Mouse (Mus musculus) forebrain, embryonic 12.5 days (tissue): ENCODE data around the gene Dcaf7. TPM values are rescaled to one million over a fixed set of nuclear protein-coding genes. Genes with fewer than 3 reads are reported as not detected.

ENCODE experiments used
- ATAC-seq: fragments of 200-750 bp; cut with Nextera tagmentation; 2 replicates; pipeline ENCODE4 v1.8.0; 2017; ENCODE audit warnings: moderate TSS enrichment; ENCODE audit not compliant: low FRiP score
- H3K27ac ChIP-seq: fragments of 300-500 bp; sonication (generic); 2 replicates; pipeline ENCODE4 v1.5.1; 2016; ENCODE audit warnings: mild to moderate bottlenecking
- H3K27me3 ChIP-seq: fragments of 300-500 bp; sonication (generic); 2 replicates; pipeline ENCODE4 v1.6.1; 2016; ENCODE audit warnings: mild to moderate bottlenecking
- H3K36me3 ChIP-seq: fragments of 300-500 bp; sonication (generic); replicated peaks from 2 replicates; pipeline ENCODE4 v1.6.1; 2016; ENCODE audit warnings: mild to moderate bottlenecking
- H3K4me1 ChIP-seq: fragments of 300-500 bp; sonication (generic); 2 replicates; pipeline ENCODE4 v1.6.1; 2016
- H3K4me2 ChIP-seq: fragments of 300-500 bp; sonication (generic); 2 replicates; pipeline ENCODE4 v1.6.1; 2016; ENCODE audit warnings: mild to moderate bottlenecking, moderate library complexity
- H3K4me3 ChIP-seq: fragments of 300-500 bp; sonication (generic); replicated peaks from 2 replicates; pipeline ENCODE4 v1.5.1; 2016; ENCODE audit warnings: mild to moderate bottlenecking
- H3K9ac ChIP-seq: fragments of 300-500 bp; sonication (generic); 2 replicates; pipeline ENCODE4 v1.6.1; 2016; ENCODE audit warnings: mild to moderate bottlenecking
- H3K9me3 ChIP-seq: fragments of 300-500 bp; sonication (generic); 2 replicates; pipeline ENCODE4 v1.6.1; 2016
- WGBS: fragments of 180-500 bp; shearing (Covaris S2); methylation state at CpG from one replicate; pipeline ENCODE4 v1.1.7; 2016; 5-methylcytosine and 5-hydroxymethylcytosine counted together
- polyA plus RNA-seq: library from polyadenylated mRNA; unstranded; fragments of >200 nt; fragmentation: Nextera tagmentation; extraction: Ambion mirVana; gene quantifications from 2 replicates; pipeline ENCODE4 v1.2.1, GENCODE M21; 2016

Gene Dcaf7
- polyA plus RNA-seq, result 118 and 129 TPM in 2 replicates

DNA sequence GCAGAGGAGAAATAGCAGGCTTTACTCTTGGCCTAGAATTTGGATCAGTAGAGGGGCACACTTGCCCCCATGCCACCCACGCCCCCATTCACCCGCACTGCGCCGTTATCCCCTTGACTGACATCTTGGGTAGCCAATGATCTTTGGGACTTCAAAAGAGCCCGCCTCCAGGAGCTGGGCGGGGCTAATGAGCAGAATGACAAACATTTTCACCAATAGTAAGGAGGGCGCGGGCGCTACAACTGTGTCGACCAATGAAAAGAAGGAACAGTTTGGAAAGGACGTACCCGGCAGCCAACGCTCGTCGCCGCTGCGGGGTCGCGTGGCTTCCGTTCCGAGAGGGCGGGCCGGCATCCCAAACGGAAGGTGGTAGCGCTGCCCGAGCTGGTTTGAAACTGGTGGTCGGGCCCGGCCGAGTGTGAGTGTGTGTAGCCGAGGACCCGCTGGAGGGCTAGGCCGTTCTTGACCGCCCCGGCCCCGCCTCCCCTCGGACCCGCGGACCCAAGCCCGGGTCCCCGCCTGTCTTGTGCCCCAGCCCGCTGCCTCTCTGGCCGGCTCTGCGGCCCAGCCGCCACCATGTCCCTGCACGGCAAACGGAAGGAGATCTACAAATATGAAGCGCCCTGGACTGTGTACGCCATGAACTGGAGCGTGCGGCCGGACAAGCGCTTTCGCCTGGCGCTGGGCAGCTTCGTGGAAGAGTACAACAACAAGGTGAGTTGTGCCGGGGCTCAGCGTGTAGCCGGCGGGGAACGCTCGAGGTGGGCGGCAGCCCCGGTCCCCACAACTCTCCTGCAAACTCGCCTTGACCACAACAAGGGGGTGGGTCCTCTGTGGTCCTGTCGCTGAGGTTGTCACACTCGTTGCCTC, at the start of gene Dcaf7:
Gene Dcaf7, plus strand, starts transcription at position 325 of the 870 bp plus-strand sequence.
- Histone ChIP-seq H3K9me3 (no peaks in the 10 kb centered on the region), H3K4me2 (peak within 1 kb of the TSS; percentile 81), H3K4me3 (peak within 1 kb of the TSS; percentile 97), H3K27ac (peak within 1 kb of the TSS; percentile 93), H3K9ac (peak within 1 kb of the TSS; percentile 95), H3K36me3 (no peaks in the 10 kb centered on the region), H3K4me1 (peaks cover 31% of the 10 kb centered on the region), H3K27me3 (no peaks in the 10 kb centered on the region)
- WGBS, result under 1% methylated on average over 66 of the region's 66 CpGs
- ATAC-seq, result peak; percentile 99

DNA sequence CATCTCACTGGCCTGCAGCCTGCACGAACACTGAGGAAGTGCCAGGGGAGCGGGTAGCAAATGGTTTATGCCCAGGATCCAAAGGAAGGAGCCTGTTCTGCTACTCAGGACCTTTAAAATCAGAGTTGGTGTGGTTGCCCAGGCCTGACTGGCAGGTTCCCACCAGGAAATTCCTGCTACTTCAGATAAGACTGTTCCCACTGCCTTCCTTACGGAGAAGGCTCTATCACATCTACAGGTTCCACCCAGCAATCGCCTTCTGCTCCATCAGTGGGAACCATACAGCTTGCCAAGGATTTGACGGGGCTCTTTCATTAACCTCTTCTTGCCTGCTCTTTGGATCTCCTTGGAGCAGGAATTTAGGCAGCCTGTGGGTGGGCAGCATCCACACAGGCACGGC, 49.2 kb upstream of the Dcaf7 start:
- Histone ChIP-seq H3K27ac (no peak overlapping the region), H3K4me3 (no peak overlapping the region), H3K4me1 (no peaks in the 10 kb centered on the region), H3K4me2 (no peak overlapping the region), H3K9me3 (no peaks in the 10 kb centered on the region), H3K9ac (no peak overlapping the region), H3K27me3 (no peaks in the 10 kb centered on the region), H3K36me3 (no peaks in the 10 kb centered on the region)
- no peak for ATAC-seq
- 81% methylated on average over 6 of the region's 6 CpGs for WGBS

DNA sequence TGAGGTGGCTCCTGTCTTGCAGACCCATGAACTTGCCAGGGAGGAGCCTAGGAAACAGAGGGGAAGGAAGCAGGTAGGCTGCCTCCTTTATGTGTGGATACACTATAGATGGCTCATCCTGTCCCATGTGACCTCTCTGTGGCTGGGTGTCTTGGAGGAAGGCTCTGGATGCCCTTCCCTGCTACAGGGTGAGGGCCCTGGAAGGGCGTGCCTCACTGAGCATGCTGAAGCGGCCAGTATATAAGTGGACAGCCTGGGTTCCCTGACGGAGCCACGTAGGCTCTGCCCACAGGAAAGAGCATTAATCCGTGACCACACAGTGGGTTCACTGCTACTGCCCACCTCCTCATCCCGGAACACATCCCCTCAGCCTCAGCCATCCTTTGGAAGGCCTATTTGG, 47.2 kb upstream of the Dcaf7 start:
- no peak for ATAC-seq
- WGBS, result 84% methylated on average over 6 of the region's 6 CpGs
- H3K9ac ChIP-seq, result no peak overlapping the region
- H3K27me3 ChIP-seq, result no peaks in the 10 kb centered on the region
- H3K4me1 ChIP-seq, result no peaks in the 10 kb centered on the region
- H3K9me3 ChIP-seq, result no peaks in the 10 kb centered on the region
- no peak overlapping the region for H3K4me2 ChIP-seq
- H3K4me3 ChIP-seq, result no peak overlapping the region
- H3K36me3 ChIP-seq, result no peaks in the 10 kb centered on the region
- H3K27ac ChIP-seq, result no peak overlapping the region

- Histone ChIP-seq H3K27ac (no peak overlapping the region), H3K4me2 (no peak overlapping the region), H3K27me3 (no peaks in the 10 kb centered on the region), H3K9ac (no peak overlapping the region), H3K4me1 (no peaks in the 10 kb centered on the region), H3K9me3 (no peaks in the 10 kb centered on the region), H3K36me3 (no peaks in the 10 kb centered on the region), H3K4me3 (no peak overlapping the region)
- WGBS, result 72% methylated on average over 2 of the region's 2 CpGs
- no peak for ATAC-seq
These were observed 46.4 kb upstream of the Dcaf7 start for GRCm38 (mm10) chr11:105990231-105990630.

DNA sequence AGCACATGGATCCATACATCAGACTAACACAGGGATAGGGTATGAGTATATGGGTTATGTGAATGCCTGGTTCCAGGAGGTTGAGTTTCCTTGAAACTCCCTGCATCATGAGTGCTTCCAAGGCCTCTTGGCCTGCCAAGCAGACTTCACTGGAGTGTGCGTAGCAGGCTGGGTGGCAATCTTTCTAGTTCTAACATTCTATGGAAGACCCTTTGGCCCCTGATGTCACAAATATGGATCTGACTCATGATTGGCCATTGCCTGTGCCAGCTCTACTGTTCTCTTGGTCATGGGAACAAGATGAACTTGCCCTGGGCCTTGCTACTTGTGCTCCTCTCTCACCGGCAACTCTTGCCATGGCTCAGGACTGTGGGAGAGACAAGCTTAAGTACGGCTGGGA, 42.3 kb upstream of the Dcaf7 start, which contains the start of gene Ace3:
Gene Ace3, plus strand, starts transcription at position 301 of the 400 bp plus-strand sequence.
- Histone ChIP-seq H3K27me3 (no peaks in the 10 kb centered on the region), H3K4me2 (no peak within 1 kb of the TSS), H3K27ac (no peak within 1 kb of the TSS), H3K4me3 (no peak within 1 kb of the TSS), H3K9me3 (no peaks in the 10 kb centered on the region), H3K4me1 (no peaks in the 10 kb centered on the region), H3K36me3 (no peaks in the 10 kb centered on the region), H3K9ac (no peak within 1 kb of the TSS)
- no peak for ATAC-seq
- WGBS, result 96% methylated on average over 3 of the region's 3 CpGs

GRCm38 (mm10) chr11:106000062-106000461, 36.6 kb upstream of the Dcaf7 start:
- H3K4me3 ChIP-seq, result no peak overlapping the region
- no peak overlapping the region for H3K9ac ChIP-seq
- H3K4me2 ChIP-seq, result no peak overlapping the region
- ATAC-seq, result no peak
- no peaks in the 10 kb centered on the region for H3K9me3 ChIP-seq
- H3K36me3 ChIP-seq, result no peaks in the 10 kb centered on the region
- no peaks in the 10 kb centered on the region for H3K27me3 ChIP-seq
- WGBS, result 93% methylated on average over 6 of the region's 6 CpGs
- no peaks in the 10 kb centered on the region for H3K4me1 ChIP-seq
- H3K27ac ChIP-seq, result no peak overlapping the region

- Histone ChIP-seq H3K36me3 (no peaks in the 10 kb centered on the region), H3K27me3 (no peaks in the 10 kb centered on the region), H3K9ac (no peak overlapping the region), H3K4me3 (no peak overlapping the region), H3K9me3 (no peaks in the 10 kb centered on the region), H3K4me2 (no peak overlapping the region), H3K4me1 (0 out of 2 replicates have a peak, but pooled peaks cover 4% of the 10 kb centered on the region), H3K27ac (no peak overlapping the region)
- 44% methylated on average over 4 of the region's 4 CpGs for WGBS
- no peak for ATAC-seq
These were observed 35.0 kb upstream of the Dcaf7 start for GRCm38 (mm10) chr11:106001718-106002117.

DNA sequence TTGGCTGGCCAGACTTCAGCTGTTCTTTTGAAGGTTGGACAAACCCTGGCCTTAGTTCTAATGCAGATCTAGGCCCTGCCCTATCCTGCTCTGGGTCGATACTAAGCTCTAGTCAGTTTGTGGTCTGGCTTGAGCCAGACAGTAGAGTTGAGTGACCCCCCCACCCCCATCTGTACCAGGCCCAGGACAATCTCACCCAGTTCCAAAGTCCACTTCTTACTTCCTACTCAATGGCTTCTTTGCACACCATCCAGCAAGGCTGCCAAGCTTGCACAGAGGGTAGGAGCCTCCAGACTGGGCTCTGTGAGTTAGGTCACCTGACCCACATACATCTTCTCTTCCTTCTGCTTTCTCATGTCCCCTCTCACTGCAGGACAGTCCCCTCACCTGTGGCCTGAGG, 32.1 kb upstream of the Dcaf7 start:
- Histone ChIP-seq H3K36me3 (no peaks in the 10 kb centered on the region), H3K9me3 (no peaks in the 10 kb centered on the region), H3K27me3 (peaks cover 21% of the 10 kb centered on the region), H3K9ac (no peak overlapping the region), H3K4me3 (no peak overlapping the region), H3K4me1 (peaks cover 9% of the 10 kb centered on the region; the same call in 1 of the 2 replicates), H3K4me2 (no peak overlapping the region), H3K27ac (no peak overlapping the region)
- no peak for ATAC-seq
- WGBS, result 92% methylated on average over 1 of the region's 1 CpGs

- Histone ChIP-seq H3K4me1 (peaks cover 9% of the 10 kb centered on the region; the same call in 1 of the 2 replicates), H3K9ac (no peak overlapping the region), H3K36me3 (no peaks in the 10 kb centered on the region), H3K27me3 (peaks cover 25% of the 10 kb centered on the region), H3K27ac (no peak overlapping the region), H3K4me2 (no peak overlapping the region), H3K9me3 (no peaks in the 10 kb centered on the region), H3K4me3 (no peak overlapping the region)
- no peak for ATAC-seq
- WGBS, result 51% methylated on average over 5 of the region's 5 CpGs
These were observed 30.7 kb upstream of the Dcaf7 start for GRCm38 (mm10) chr11:106005970-106006369.

GRCm38 (mm10) chr11:106007821-106008220, 28.9 kb upstream of the Dcaf7 start, which contains the start of gene Kcnh6:
Gene Kcnh6 (plus strand): TSS chr11:106008124.
- Histone ChIP-seq H3K27ac (no peak within 1 kb of the TSS), H3K9ac (no peak within 1 kb of the TSS), H3K9me3 (no peaks in the 10 kb centered on the region), H3K4me2 (peak within 1 kb of the TSS; percentile 43), H3K36me3 (no peaks in the 10 kb centered on the region), H3K4me1 (peaks cover 12% of the 10 kb centered on the region; the same call in 1 of the 2 replicates), H3K4me3 (no peak within 1 kb of the TSS), H3K27me3 (peaks cover 25% of the 10 kb centered on the region)
- ATAC-seq, result no peak
- under 1% methylated on average over 25 of the region's 25 CpGs for WGBS

DNA sequence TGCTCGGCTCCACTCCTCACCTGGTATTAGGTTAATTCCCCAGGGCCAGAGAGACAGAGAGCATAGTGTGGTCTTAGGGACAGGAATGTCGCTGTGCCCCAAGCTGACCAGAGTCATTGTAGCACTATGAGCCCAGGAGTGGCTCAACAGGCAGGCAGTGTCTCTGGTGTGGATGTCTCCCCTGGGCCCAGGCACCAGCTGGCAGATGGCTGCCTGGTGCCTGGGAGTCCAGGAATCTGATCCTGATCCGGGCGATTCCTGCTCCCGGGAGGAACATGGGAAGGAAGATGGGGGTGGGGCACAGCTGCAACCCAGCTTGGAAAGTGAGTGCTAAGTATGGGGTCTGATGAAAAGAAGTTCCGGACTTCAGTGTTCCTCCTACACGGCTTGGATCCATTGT, 24.0 kb upstream of the Dcaf7 start:
- Histone ChIP-seq H3K9ac (no peak overlapping the region), H3K9me3 (no peaks in the 10 kb centered on the region), H3K36me3 (no peaks in the 10 kb centered on the region), H3K4me1 (peaks cover 13% of the 10 kb centered on the region; the same call in 1 of the 2 replicates), H3K4me3 (no peak overlapping the region), H3K27me3 (peaks cover 19% of the 10 kb centered on the region), H3K27ac (no peak overlapping the region), H3K4me2 (no peak overlapping the region)
- ATAC-seq, result no peak
- WGBS, result 46% methylated on average over 7 of the region's 7 CpGs

DNA sequence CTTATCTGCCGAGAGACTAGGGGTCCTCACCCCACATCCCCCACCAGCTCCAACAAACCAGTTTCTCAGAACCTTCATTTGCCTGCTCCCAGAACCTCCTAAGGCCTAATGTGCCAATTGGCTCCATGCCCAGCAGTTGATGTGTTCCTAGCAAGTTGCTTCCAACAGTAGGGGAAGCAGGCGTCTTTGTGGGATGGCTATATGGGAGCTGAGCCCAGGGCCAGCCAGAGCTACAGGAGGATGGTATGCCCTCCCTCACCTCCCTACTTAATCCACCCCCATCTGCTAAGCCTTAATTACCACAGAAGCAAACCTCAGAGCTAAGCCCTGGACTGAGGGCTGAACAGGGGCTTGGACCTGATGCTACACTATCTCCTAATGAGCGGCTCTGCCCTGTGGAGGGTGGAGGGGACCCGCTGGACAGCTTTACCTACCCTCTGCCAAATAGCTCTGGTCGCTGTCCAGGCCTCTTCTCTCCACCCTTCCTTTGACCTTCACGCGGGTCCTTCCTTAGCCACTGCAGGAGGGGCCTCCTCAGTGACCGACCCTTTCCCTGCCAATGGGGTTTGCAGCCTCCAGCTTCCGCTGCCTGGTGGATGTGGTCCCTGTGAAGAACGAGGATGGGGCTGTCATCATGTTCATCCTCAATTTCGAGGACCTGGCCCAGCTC, 23.0 kb upstream of the Dcaf7 start:
- H3K36me3 ChIP-seq, result no peaks in the 10 kb centered on the region
- H3K27ac ChIP-seq, result no peak overlapping the region
- WGBS, result 60% methylated on average over 11 of the region's 11 CpGs
- no peak overlapping the region for H3K4me2 ChIP-seq
- H3K27me3 ChIP-seq, result peaks cover 11% of the 10 kb centered on the region
- H3K4me3 ChIP-seq, result no peak overlapping the region
- H3K9ac ChIP-seq, result no peak overlapping the region
- no peak for ATAC-seq
- H3K9me3 ChIP-seq, result no peaks in the 10 kb centered on the region
- 0 out of 2 replicates have a peak, but pooled peaks cover 8% of the 10 kb centered on the region for H3K4me1 ChIP-seq
